Mouse (Mus musculus): ENCODE results near the gene Bicd2.

Gene Bicd2

GRCm38 (mm10) chr13:49324871-49325270 is 16.5 kb upstream of the Bicd2 start:
- no peak for DNase-seq (ENCODE audit: extremely low read depth, low read depth)

- DNase-seq (ENCODE audit: extremely low read depth, low read depth), result no peak
Measured at GRCm38 (mm10) chr13:49326246-49327206, 14.9 kb upstream of the Bicd2 start.

GRCm38 (mm10) chr13:49328101-49328500 is 13.3 kb upstream of the Bicd2 start:
- no peak for DNase-seq (ENCODE audit: extremely low read depth, low read depth)

- no peak for DNase-seq (ENCODE audit: extremely low read depth, low read depth)
Measured at GRCm38 (mm10) chr13:49333250-49333649, 8.1 kb upstream of the Bicd2 start.

GRCm38 (mm10) chr13:49335077-49335982 is 6.1 kb upstream of the Bicd2 start:
- DNase-seq (ENCODE audit: extremely low read depth, low read depth), result no peak

GRCm38 (mm10) chr13:49338893-49339546 is 2.4 kb upstream of the Bicd2 start:
- DNase-seq (ENCODE audit: extremely low read depth, low read depth), result no peak

- DNase-seq (ENCODE audit: extremely low read depth, low read depth), result no peak
Measured at GRCm38 (mm10) chr13:49341831-49342722, 692 bp downstream of the Bicd2 start.

- DNase-seq (ENCODE audit: extremely low read depth, low read depth), result no peak
Measured at GRCm38 (mm10) chr13:49342723-49343100, 1.3 kb downstream of the Bicd2 start.

- no peak for DNase-seq (ENCODE audit: extremely low read depth, low read depth)
Measured at GRCm38 (mm10) chr13:49344567-49344966, 3.2 kb downstream of the Bicd2 start.

- no peak for DNase-seq (ENCODE audit: extremely low read depth, low read depth)
Measured at GRCm38 (mm10) chr13:49345476-49345875, 4.1 kb downstream of the Bicd2 start.

GRCm38 (mm10) chr13:49348522-49348921 is 7.1 kb downstream of the Bicd2 start:
- DNase-seq (ENCODE audit: extremely low read depth, low read depth), result peak; percentile 85

- DNase-seq (ENCODE audit: extremely low read depth, low read depth), result no peak
Measured at GRCm38 (mm10) chr13:49349335-49349734, 8.0 kb downstream of the Bicd2 start.

GRCm38 (mm10) chr13:49349836-49350505 is 8.6 kb downstream of the Bicd2 start:
- DNase-seq (ENCODE audit: extremely low read depth, low read depth), result peak; percentile 48

GRCm38 (mm10) chr13:49352581-49353159 is 11.3 kb downstream of the Bicd2 start:
- DNase-seq (ENCODE audit: extremely low read depth, low read depth), result no peak

GRCm38 (mm10) chr13:49353422-49353821 is 12.0 kb downstream of the Bicd2 start:
- no peak for DNase-seq (ENCODE audit: extremely low read depth, low read depth)

- DNase-seq (ENCODE audit: extremely low read depth, low read depth), result no peak
Measured at GRCm38 (mm10) chr13:49353991-49354507, 12.7 kb downstream of the Bicd2 start.

- DNase-seq (ENCODE audit: extremely low read depth, low read depth), result no peak
Measured at GRCm38 (mm10) chr13:49355461-49356061, 14.2 kb downstream of the Bicd2 start.

GRCm38 (mm10) chr13:49356090-49356489 is 14.7 kb downstream of the Bicd2 start:
- DNase-seq (ENCODE audit: extremely low read depth, low read depth), result no peak
